Mouse (Mus musculus) bone marrow macrophage, adult 2 months (primary cell): ENCODE measurements around the gene Snx18. TPM values are rescaled to one million over a fixed set of nuclear protein-coding genes. Genes with fewer than 3 reads are reported as not detected.
A peak's percentile ranks its signal among the peaks of the same experiment; 100 is the strongest.

Source experiments
- H3K27ac ChIP-seq: 2 replicates; pipeline ENCODE4 v1.5.1; 2012; ENCODE audit warnings: low read depth, low read length; ENCODE audit not compliant: insufficient read depth
- H3K4me1 ChIP-seq: 2 replicates; pipeline ENCODE4 v1.6.1; 2012; ENCODE audit warnings: low read length; ENCODE audit not compliant: control insufficient read depth, insufficient read depth
- H3K4me3 ChIP-seq: 2 replicates; pipeline ENCODE4 v1.5.1; 2012; ENCODE audit warnings: mild to moderate bottlenecking, low read length, moderate library complexity; ENCODE audit not compliant: insufficient read depth
- CTCF ChIP-seq: IDR thresholded peaks from 2 replicates; pipeline ENCODE4 v1.5.1; 2012; ENCODE audit warnings: low read depth, mild to moderate bottlenecking, low read length, moderate library complexity
- POLR2A ChIP-seq: IDR thresholded peaks from 2 replicates; pipeline ENCODE4 v1.6.1; 2012; ENCODE audit warnings: mild to moderate bottlenecking, low read depth, low read length, borderline replicate concordance
- polyA plus RNA-seq: library from polyadenylated mRNA; stranded (reverse); fragments of >200 nt; gene quantifications from 2 replicates; pipeline ENCODE4 v1.2.4, GENCODE M21; 2012; ENCODE audit not compliant: missing spikeins, insufficient read depth, insufficient read length

Snx18 gene
- polyA plus RNA-seq, 1 experiment = 27.1 TPM

GRCm38 (mm10) chr13:113638914-113639313 lies 20.6 kb upstream of the Snx18 start:
- no peak overlapping the region for H3K27ac ChIP-seq
- TF ChIP-seq POLR2A (no peak), CTCF (no peak; the same call in 1 of the 2 replicates)
- H3K4me1 ChIP-seq = peaks cover 7% of the 10 kb centered on the region
- no peak overlapping the region for H3K4me3 ChIP-seq

- Histone ChIP-seq H3K27ac (no peak overlapping the region), H3K4me3 (no peak overlapping the region)
- TF ChIP-seq CTCF (no peak), POLR2A (no peak)
These were observed 17.4 kb upstream of the Snx18 start for GRCm38 (mm10) chr13:113635799-113636222.

GRCm38 (mm10) chr13:113634732-113635481 lies 16.5 kb upstream of the Snx18 start:
- no peak overlapping the region for H3K4me3 ChIP-seq
- peaks cover 7% of the 10 kb centered on the region for H3K4me1 ChIP-seq
- TF ChIP-seq POLR2A (no peak), CTCF (no peak)
- no peak overlapping the region for H3K27ac ChIP-seq

More at GRCm38 (mm10) chr13:113635799-113636222, 17.4 kb upstream of the Snx18 start:
- peaks cover 7% of the 10 kb centered on the region for H3K4me1 ChIP-seq

- TF ChIP-seq POLR2A (no peak), CTCF (no peak)
- Histone ChIP-seq H3K4me1 (peaks cover 7% of the 10 kb centered on the region), H3K27ac (no peak overlapping the region), H3K4me3 (no peak overlapping the region)
These were observed 14.1 kb upstream of the Snx18 start for GRCm38 (mm10) chr13:113632506-113632905.

- Histone ChIP-seq H3K4me1 (peaks cover 4% of the 10 kb centered on the region), H3K27ac (no peak overlapping the region), H3K4me3 (no peak overlapping the region)
- TF ChIP-seq POLR2A (no peak), CTCF (no peak)
These were observed 9.2 kb upstream of the Snx18 start for GRCm38 (mm10) chr13:113627601-113628000.

GRCm38 (mm10) chr13:113622865-113623255 lies 4.5 kb upstream of the Snx18 start:
- Histone ChIP-seq H3K27ac (no peak overlapping the region), H3K4me3 (no peak overlapping the region), H3K4me1 (peaks cover 6% of the 10 kb centered on the region)
- no peak for TF ChIP-seq CTCF
- no peak for TF ChIP-seq POLR2A

- H3K4me3 ChIP-seq = no peak overlapping the region
- no peak overlapping the region for H3K27ac ChIP-seq
- TF ChIP-seq POLR2A = no peak
- TF ChIP-seq CTCF = no peak
- H3K4me1 ChIP-seq = peaks cover 6% of the 10 kb centered on the region
These were observed 3.9 kb upstream of the Snx18 start for GRCm38 (mm10) chr13:113622122-113622864.

GRCm38 (mm10) chr13:113619003-113619402 lies 639 bp upstream of the Snx18 start:
- H3K27ac ChIP-seq = no peak overlapping the region
- H3K4me3 ChIP-seq = no peak overlapping the region
- no peak for TF ChIP-seq POLR2A
- no peak for TF ChIP-seq CTCF
- peaks cover 6% of the 10 kb centered on the region for H3K4me1 ChIP-seq

- Histone ChIP-seq H3K4me1 (peaks cover 10% of the 10 kb centered on the region), H3K4me3 (peak overlapping the region; percentile 83), H3K27ac (peak overlapping the region; percentile 80)
- TF ChIP-seq CTCF = no peak
- TF ChIP-seq POLR2A = no peak
These were observed 950 bp downstream of the Snx18 start for GRCm38 (mm10) chr13:113617338-113617890.
